Mouse (Mus musculus) intestine, postnatal 0 days (tissue): ENCODE measurements around the gene Hist2h2be. TPM values are rescaled to one million over a fixed set of nuclear protein-coding genes. Genes with fewer than 3 reads are reported as not detected.

Source experiments
- ATAC-seq: fragments of 200-750 bp; cut with Nextera tagmentation; 2 replicates; pipeline ENCODE4 v1.8.0; 2017; ENCODE audit warnings: mild to moderate bottlenecking, moderate TSS enrichment, moderate library complexity
- H3K27ac ChIP-seq: fragments of 300-500 bp; sonication (generic); 2 replicates; pipeline ENCODE4 v1.5.1; 2014; ENCODE audit warnings: mild to moderate bottlenecking, low read depth, low read length, moderate library complexity
- H3K27me3 ChIP-seq: fragments of 300-500 bp; sonication (generic); replicated peaks from 2 replicates; pipeline ENCODE4 v1.6.1; 2014; ENCODE audit warnings: low read length, mixed read lengths; ENCODE audit not compliant: control insufficient read depth, insufficient read depth
- H3K36me3 ChIP-seq: fragments of 300-500 bp; sonication (generic); 2 replicates; pipeline ENCODE4 v1.6.1; 2014; ENCODE audit warnings: mild to moderate bottlenecking, moderate library complexity; ENCODE audit not compliant: control insufficient read depth, insufficient read depth
- H3K4me1 ChIP-seq: fragments of 300-500 bp; sonication (generic); replicated peaks from 2 replicates; pipeline ENCODE4 v1.6.1; 2014; ENCODE audit warnings: antibody characterized with exemption, low read length, mixed read lengths; ENCODE audit not compliant: control insufficient read depth, insufficient read depth
- H3K4me2 ChIP-seq: fragments of 300-500 bp; sonication (generic); replicated peaks from 2 replicates; pipeline ENCODE4 v1.6.1; 2014; ENCODE audit warnings: low read depth, mild to moderate bottlenecking, moderate library complexity
- H3K4me3 ChIP-seq: fragments of 300-500 bp; sonication (generic); 2 replicates; pipeline ENCODE4 v1.5.1; 2014; ENCODE audit warnings: low read depth, low read length
- H3K9ac ChIP-seq: fragments of 300-500 bp; sonication (generic); 2 replicates; pipeline ENCODE4 v1.6.1; 2014; ENCODE audit warnings: mild to moderate bottlenecking, low read depth, low read length
- H3K9me3 ChIP-seq: fragments of 300-500 bp; sonication (generic); 2 replicates; pipeline ENCODE4 v1.6.1; 2016; ENCODE audit warnings: mixed run types; ENCODE audit not compliant: control insufficient read depth
- CTCF ChIP-seq: sonication (generic); IDR thresholded peaks from 2 replicates; pipeline ENCODE4 v1.5.1; 2016; ENCODE audit warnings: low read depth, mild to moderate bottlenecking, control low read depth, antibody characterized with exemption, moderate library complexity
- WGBS: fragments of 180-500 bp; shearing (Covaris S2); extraction: QIAGEN DNeasy Blood & Tissue Kit; methylation state at CpG from one replicate; pipeline ENCODE4 v1.1.7; 2014; 5-methylcytosine and 5-hydroxymethylcytosine counted together
- polyA plus RNA-seq: library from polyadenylated mRNA; unstranded; fragments of >200 nt; fragmentation: Nextera tagmentation; extraction: Ambion mirVana; gene quantifications from 2 replicates; pipeline ENCODE4 v1.2.1, GENCODE M21; 2015

Gene Hist2h2be
- polyA plus RNA-seq, 1 experiment from 2014 or later, result 2.2 TPM

DNA sequence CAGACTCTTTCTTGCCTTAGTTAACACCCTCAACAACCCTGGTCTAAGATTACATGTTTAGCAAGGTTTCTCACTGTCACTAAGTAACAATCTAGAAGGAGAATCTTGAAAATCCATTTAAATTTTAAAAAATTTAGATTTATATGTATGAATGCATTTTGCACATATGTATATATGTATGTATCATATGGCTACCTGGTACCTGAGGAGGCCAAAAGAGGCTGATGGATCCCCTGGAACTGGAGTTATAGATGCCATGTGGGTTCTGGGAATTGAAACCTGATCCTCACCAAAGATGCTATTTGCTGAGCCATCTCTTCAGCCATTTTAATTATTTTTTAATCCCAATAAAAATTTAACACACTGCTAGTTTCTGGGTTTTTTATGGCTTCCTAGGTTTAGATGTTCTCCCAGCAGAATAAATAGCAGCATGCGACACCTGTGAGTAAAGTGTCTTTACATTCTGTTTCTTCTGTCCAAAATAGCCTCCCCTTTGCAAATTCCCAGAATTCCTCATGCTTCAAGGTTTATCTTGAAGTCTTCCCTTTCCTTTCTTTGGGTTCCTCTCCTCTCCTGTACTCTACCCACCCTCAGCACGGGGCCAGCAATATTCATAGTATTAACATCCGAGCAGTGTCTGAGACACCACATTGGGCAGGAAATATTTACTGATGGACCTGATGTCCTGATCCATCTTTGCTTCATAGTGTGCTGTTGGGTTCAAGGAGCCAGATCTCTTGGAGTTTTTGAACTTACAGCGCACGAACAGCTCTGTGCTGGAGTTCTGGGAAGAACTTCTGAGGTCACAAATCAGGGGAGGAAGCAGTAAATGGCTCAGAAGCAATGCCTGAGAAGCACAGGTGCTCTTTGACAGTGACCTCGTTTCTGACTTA is 27.5 kb downstream of the Hist2h2be start:
- Histone ChIP-seq H3K27me3 (no peaks in the 10 kb centered on the region), H3K4me2 (peak overlapping the region; percentile 56), H3K4me1 (peaks cover 12% of the 10 kb centered on the region), H3K27ac (no peak overlapping the region), H3K9me3 (no peaks in the 10 kb centered on the region), H3K9ac (no peak overlapping the region; the same call in 1 of the 2 replicates), H3K36me3 (no peaks in the 10 kb centered on the region), H3K4me3 (0 out of 2 replicates have a peak overlapping the region, but pooled peaks have one; percentile 6)
- no peak for TF ChIP-seq CTCF
- no peak for ATAC-seq
- WGBS, result 25% methylated on average over 6 of the region's 6 CpGs

DNA sequence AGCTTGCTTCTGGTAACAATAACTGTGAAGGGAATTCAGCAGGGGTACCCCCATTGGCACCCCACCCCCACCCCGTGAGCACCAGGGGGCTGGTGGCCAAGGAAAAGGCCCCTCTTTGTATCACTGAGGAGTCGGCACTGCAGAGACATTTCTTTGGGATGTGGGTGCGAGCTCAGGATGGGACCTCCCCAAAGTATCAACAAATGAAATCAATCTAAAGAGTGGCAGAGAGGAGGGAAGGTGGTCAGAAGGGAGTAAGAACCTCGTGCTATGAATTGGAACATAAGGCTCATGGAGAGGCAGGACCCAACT is 28.1 kb downstream of the Hist2h2be start:
- H3K9me3 ChIP-seq, result no peaks in the 10 kb centered on the region
- no peak overlapping the region for H3K27ac ChIP-seq
- no peaks in the 10 kb centered on the region for H3K36me3 ChIP-seq
- H3K4me3 ChIP-seq, result no peak overlapping the region
- H3K27me3 ChIP-seq, result no peaks in the 10 kb centered on the region
- H3K4me1 ChIP-seq, result peaks cover 6% of the 10 kb centered on the region
- ATAC-seq, result no peak
- 47% methylated on average over 4 of the region's 4 CpGs for WGBS
- TF ChIP-seq CTCF, result no peak
- H3K4me2 ChIP-seq, result 0 out of 2 replicates have a peak overlapping the region, but pooled peaks have one; percentile 56
- no peak overlapping the region; the same call in 1 of the 2 replicates for H3K9ac ChIP-seq

DNA sequence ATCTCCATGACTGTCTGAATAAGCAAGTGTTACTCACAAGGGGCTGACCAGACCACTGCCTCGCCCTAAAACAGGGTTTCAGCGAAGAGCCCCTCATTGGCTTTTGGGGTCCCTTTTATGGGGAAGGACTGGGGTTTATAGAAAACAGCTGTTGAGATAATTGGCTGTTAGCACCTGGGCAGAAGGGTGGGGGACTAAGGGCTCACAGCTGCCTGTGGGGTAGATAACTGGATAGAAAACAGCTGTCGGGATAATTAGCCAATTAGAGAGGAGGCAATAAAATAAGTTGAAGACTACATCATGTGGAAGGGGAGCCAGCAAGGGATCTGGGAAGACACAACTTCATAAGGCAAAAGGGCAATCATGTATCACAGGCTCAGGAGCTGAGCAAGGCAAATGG is 30.0 kb downstream of the Hist2h2be start:
- Histone ChIP-seq H3K4me3 (no peak overlapping the region), H3K9me3 (no peaks in the 10 kb centered on the region), H3K4me2 (no peak overlapping the region), H3K27ac (no peak overlapping the region), H3K36me3 (no peaks in the 10 kb centered on the region), H3K4me1 (no peaks in the 10 kb centered on the region), H3K9ac (no peak overlapping the region), H3K27me3 (no peaks in the 10 kb centered on the region)
- 52% methylated on average over 3 of the region's 3 CpGs for WGBS
- no peak for ATAC-seq
- TF ChIP-seq CTCF, result no peak

DNA sequence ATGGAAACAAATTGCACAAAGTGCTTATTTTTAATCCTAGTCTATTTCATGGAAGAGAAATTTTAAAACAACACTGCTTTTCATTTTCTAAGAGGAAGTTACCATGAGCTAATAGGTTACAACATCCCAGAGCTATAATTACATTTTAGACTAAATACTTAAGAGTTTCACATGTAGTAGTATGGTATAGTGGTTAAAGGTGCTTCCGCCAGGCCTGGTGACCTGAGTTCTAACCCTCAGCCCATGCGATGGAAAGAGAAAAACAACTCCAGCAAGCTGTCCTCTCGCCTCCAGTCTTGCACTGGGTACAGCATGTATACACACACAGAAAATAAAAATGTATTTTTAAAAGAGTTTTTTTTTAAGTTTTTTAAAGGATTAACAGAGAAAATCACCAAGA is 30.9 kb downstream of the Hist2h2be start:
- Histone ChIP-seq H3K9ac (no peak overlapping the region), H3K9me3 (no peaks in the 10 kb centered on the region), H3K27ac (no peak overlapping the region), H3K4me2 (no peak overlapping the region), H3K4me3 (no peak overlapping the region), H3K4me1 (no peaks in the 10 kb centered on the region), H3K36me3 (no peaks in the 10 kb centered on the region), H3K27me3 (no peaks in the 10 kb centered on the region)
- WGBS, result 85% methylated on average over 3 of the region's 3 CpGs
- TF ChIP-seq CTCF, result no peak
- ATAC-seq, result no peak

DNA sequence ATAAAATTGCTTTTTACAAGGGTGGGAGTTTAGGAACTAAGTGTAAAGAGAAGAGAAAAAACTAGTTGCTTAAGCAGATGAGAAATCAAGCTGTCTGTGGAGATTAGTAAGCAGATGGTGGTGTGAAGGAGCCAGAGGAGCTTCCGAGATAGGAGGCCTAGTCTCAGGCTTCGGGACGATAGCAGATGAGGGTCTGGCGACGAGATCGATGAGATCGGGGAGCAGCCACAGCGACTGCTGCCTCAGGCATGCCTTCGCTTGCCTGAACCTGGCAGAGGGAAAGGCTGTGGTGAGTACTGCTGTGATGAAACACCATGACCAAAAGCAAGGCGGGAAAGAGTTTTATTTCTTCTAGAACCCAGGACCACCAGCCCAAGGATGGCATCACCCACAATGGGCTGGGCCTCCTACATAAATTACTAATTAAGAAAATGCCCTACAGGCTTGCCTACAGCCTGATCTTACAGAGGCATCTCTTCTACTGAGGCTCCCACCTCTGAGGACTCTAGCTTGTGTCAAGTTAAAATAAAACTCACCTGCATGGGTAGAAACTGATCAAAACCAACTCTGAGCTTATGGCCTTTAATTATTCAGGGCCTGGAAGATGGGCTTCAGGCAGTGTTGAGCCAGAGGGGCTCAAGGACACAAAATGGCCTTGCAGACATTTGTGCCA is 33.9 kb downstream of the Hist2h2be start:
- H3K4me3 ChIP-seq, result no peak overlapping the region
- no peak for ATAC-seq
- no peak for TF ChIP-seq CTCF
- no peak overlapping the region for H3K9ac ChIP-seq
- 69% methylated on average over 10 of the region's 10 CpGs for WGBS
- no peaks in the 10 kb centered on the region for H3K4me1 ChIP-seq
- H3K9me3 ChIP-seq, result no peaks in the 10 kb centered on the region
- H3K4me2 ChIP-seq, result no peak overlapping the region
- no peaks in the 10 kb centered on the region for H3K27me3 ChIP-seq
- no peaks in the 10 kb centered on the region for H3K36me3 ChIP-seq
- H3K27ac ChIP-seq, result no peak overlapping the region

DNA sequence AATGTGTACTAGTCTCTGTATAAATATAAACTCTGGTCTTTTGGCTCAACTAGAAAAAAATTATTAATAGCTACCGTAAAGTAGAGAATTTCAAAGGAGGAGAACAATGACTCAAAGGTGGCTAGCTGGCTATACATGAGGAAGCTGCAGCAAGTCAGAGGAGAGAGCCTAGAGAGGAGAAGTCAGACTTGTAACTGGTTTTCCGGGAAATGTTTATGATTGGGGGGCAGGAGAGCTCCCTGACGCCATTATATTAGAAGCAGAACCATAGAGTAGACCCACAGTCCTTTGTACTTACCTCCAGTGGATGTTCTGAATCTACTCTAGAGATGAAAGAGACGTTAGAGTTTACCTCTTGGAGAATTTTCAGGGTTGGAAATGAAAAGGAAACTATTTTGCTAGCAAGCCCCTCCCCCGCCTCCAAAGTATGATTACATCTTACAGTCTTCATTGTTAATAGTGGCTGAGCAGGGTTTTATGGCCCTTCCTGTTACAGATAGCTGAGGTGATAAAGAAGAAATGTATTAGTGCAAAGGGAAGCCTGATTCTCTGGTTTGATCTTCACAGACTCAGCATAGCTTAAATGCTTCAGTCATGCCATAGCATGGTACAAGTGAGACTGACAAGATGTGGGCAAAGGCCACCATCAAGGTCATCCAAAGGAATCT is 35.1 kb downstream of the Hist2h2be start:
- peak; percentile 64 for ATAC-seq
- no peak overlapping the region for H3K27ac ChIP-seq
- H3K27me3 ChIP-seq, result no peaks in the 10 kb centered on the region
- H3K9me3 ChIP-seq, result no peaks in the 10 kb centered on the region
- peak overlapping the region; percentile 33; the same call in 1 of the 2 replicates for H3K4me2 ChIP-seq
- WGBS, result 23% methylated on average over 5 of the region's 5 CpGs
- H3K36me3 ChIP-seq, result no peaks in the 10 kb centered on the region
- H3K9ac ChIP-seq, result no peak overlapping the region
- no peak for TF ChIP-seq CTCF
- H3K4me1 ChIP-seq, result no peaks in the 10 kb centered on the region
- 0 out of 2 replicates have a peak overlapping the region, but pooled peaks have one; percentile 6 for H3K4me3 ChIP-seq
